Mouse (Mus musculus): ENCODE measurements around the gene Cyp27a1. TPM values are rescaled to one million over a fixed set of nuclear protein-coding genes. Genes with fewer than 3 reads are reported as not detected.

Gene Cyp27a1
- polyA plus RNA-seq, 1 experiment, result 9.0 TPM

GRCm38 (mm10) chr1:74752150-74752549 is 38.8 kb downstream of the Cyp27a1 start:
- Histone ChIP-seq H3K27me3 (ENCODE audit: control insufficient read depth, insufficient read depth, low read length) (no peaks in the 10 kb centered on the region), H3K4me3 (ENCODE audit: control insufficient read depth, low read depth, low read length) (no peak overlapping the region), H3K27ac (ENCODE audit: control insufficient read depth, insufficient read depth, low read depth, low read length) (no peak overlapping the region), H3K4me1 (ENCODE audit: control insufficient read depth, insufficient read depth, low read length) (peaks cover 7% of the 10 kb centered on the region; the same call in 1 of the 2 replicates), H3K36me3 (ENCODE audit: control insufficient read depth, insufficient read depth, low read length) (no peaks in the 10 kb centered on the region)
- TF ChIP-seq POLR2A (IDR thresholded peaks at IDR 0.05; ENCODE audit: control insufficient read depth, low read depth, low read length), result no peak
- no peak for TF ChIP-seq CTCF (IDR thresholded peaks at IDR 0.05; ENCODE audit: control insufficient read depth, insufficient read depth, insufficient replicate concordance, low read depth, low read length)

DNA sequence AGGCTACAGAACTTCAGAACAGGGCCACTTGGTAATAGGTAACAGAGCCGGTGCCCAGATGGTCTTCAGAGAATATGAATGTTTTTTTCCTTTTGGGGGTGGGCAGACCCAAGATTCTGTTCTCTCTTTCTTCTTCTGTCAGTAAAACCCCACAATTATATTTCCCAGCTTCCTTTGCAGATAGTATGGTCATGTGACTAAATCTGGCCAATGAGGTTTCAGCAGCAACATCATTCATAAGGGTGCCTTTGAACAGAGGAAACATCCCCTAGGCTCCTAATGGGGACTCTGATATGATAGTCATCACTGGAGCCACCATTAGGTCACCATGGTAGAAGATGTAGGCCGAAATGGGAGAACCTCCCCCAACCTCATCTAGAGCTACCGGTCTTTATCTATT is 39.5 kb downstream of the Cyp27a1 start:
- Histone ChIP-seq H3K36me3 (ENCODE audit: control insufficient read depth, insufficient read depth, low read length) (no peaks in the 10 kb centered on the region), H3K27me3 (ENCODE audit: control insufficient read depth, insufficient read depth, low read length) (no peaks in the 10 kb centered on the region), H3K4me3 (ENCODE audit: control insufficient read depth, low read depth, low read length) (no peak overlapping the region), H3K4me1 (ENCODE audit: control insufficient read depth, insufficient read depth, low read length) (peaks cover 7% of the 10 kb centered on the region; the same call in 1 of the 2 replicates), H3K27ac (ENCODE audit: control insufficient read depth, insufficient read depth, low read depth, low read length) (no peak overlapping the region)
- TF ChIP-seq CTCF (IDR thresholded peaks at IDR 0.05; ENCODE audit: control insufficient read depth, insufficient read depth, insufficient replicate concordance, low read depth, low read length) (no peak), POLR2A (IDR thresholded peaks at IDR 0.05; ENCODE audit: control insufficient read depth, low read depth, low read length) (no peak)

DNA sequence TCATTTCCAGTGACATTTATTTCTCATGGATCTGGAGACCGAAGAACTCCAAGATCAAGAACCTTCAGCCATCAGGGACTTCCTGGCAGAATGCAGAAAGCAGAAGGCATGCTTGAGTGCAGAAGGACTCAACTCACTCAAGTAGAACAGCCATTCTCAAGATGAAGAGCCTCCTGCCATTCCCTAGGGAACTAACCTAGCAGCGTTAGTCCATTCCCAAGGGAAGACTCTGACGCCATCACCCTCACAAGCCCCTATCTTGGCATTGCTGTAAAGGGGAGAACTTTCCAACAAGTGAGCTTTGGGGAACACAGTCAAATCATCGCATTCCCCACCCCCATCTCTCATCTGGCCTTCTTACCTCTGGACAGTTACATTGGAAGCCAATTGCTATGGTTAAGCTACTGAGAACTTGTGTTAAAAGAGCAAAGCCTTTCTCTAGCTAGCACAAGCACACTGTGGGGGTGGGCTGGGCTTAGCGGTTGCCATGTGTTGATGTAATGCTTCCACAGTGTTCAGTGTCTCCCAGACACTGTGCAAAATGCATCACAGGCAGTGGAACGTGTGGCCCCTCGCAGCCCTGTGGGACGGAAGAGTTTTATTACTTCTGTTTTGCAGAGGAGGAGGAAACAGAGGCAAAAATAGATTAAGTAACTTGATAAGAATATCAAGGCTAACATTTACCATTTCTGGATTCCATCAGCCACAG is 40.0 kb downstream of the Cyp27a1 start:
- Histone ChIP-seq H3K27ac (ENCODE audit: control insufficient read depth, insufficient read depth, low read depth, low read length) (no peak overlapping the region), H3K4me1 (ENCODE audit: control insufficient read depth, insufficient read depth, low read length) (peaks cover 7% of the 10 kb centered on the region; the same call in 1 of the 2 replicates), H3K36me3 (ENCODE audit: control insufficient read depth, insufficient read depth, low read length) (no peaks in the 10 kb centered on the region), H3K27me3 (ENCODE audit: control insufficient read depth, insufficient read depth, low read length) (no peaks in the 10 kb centered on the region), H3K4me3 (ENCODE audit: control insufficient read depth, low read depth, low read length) (no peak overlapping the region)
- no peak for TF ChIP-seq POLR2A (IDR thresholded peaks at IDR 0.05; ENCODE audit: control insufficient read depth, low read depth, low read length)

DNA sequence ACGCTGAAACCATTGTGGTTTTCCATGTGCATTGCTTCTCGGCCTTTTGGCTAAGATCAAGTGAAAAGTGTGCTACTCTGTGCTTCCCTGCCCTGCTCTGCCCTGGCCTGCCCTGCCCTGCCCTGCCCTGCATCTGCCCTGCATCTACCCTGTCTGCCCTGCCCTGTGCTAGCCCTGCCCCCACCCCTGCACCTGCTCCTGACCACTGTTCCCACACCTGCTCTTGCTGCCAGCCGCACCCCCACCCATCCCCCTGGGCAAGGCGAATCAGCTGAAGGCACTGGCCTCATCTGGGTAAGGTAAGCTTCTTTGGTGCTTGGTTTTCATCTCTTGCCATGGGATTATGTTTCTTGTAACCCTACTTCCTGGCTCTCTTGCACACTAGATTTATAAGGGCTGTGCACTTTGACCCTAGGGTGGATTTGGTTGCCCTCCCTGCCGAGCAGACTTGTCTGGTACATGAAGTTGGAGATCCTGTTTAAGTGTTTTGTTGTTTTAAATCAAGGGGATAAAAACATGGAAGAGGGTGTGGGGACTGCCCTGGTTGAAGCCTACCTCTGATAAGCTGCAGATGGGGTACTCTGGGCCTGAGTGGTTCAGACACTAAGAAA is 40.9 kb downstream of the Cyp27a1 start:
- H3K27me3 ChIP-seq (ENCODE audit: control insufficient read depth, insufficient read depth, low read length), result no peaks in the 10 kb centered on the region
- peaks cover 3% of the 10 kb centered on the region; the same call in 1 of the 2 replicates for H3K4me1 ChIP-seq (ENCODE audit: control insufficient read depth, insufficient read depth, low read length)
- no peak for TF ChIP-seq CTCF (IDR thresholded peaks at IDR 0.05; ENCODE audit: control insufficient read depth, insufficient read depth, insufficient replicate concordance, low read depth, low read length)
- TF ChIP-seq POLR2A (IDR thresholded peaks at IDR 0.05; ENCODE audit: control insufficient read depth, low read depth, low read length), result no peak
- H3K36me3 ChIP-seq (ENCODE audit: control insufficient read depth, insufficient read depth, low read length), result no peaks in the 10 kb centered on the region
- no peak overlapping the region for H3K27ac ChIP-seq (ENCODE audit: control insufficient read depth, insufficient read depth, low read depth, low read length)
- H3K4me3 ChIP-seq (ENCODE audit: control insufficient read depth, low read depth, low read length), result no peak overlapping the region

DNA sequence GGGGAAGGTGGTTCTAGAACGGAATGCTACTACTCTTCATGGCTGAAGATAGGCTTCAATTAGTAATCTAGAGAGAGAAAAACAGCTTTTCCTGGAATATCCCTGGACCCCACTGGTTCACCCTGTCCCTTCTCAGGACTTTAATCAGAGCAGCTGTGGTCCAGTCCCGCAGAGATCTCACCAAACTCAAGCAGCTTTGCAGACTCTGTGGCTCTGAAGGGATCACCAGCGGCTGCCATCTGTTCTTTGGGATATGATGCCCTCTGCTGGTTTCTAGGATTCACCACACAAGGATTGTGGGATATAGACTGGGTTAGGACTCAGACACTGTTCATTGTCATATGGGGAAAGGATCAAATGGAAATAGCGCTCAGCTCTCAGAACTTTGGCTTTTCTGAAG is 46.4 kb downstream of the Cyp27a1 start:
- Histone ChIP-seq H3K27ac (ENCODE audit: control insufficient read depth, insufficient read depth, low read depth, low read length) (peak overlapping the region; percentile 28; the same call in 1 of the 2 replicates), H3K4me3 (ENCODE audit: control insufficient read depth, low read depth, low read length) (no peak overlapping the region), H3K27me3 (ENCODE audit: control insufficient read depth, insufficient read depth, low read length) (no peaks in the 10 kb centered on the region), H3K36me3 (ENCODE audit: control insufficient read depth, insufficient read depth, low read length) (no peaks in the 10 kb centered on the region), H3K4me1 (ENCODE audit: control insufficient read depth, insufficient read depth, low read length) (no peaks in the 10 kb centered on the region)
- no peak; the same call in 1 of the 2 replicates for TF ChIP-seq CTCF (IDR thresholded peaks at IDR 0.05; ENCODE audit: control insufficient read depth, insufficient read depth, insufficient replicate concordance, low read depth, low read length)
- no peak for TF ChIP-seq POLR2A (IDR thresholded peaks at IDR 0.05; ENCODE audit: control insufficient read depth, low read depth, low read length)

- Histone ChIP-seq H3K4me3 (ENCODE audit: control insufficient read depth, low read depth, low read length) (no peak overlapping the region), H3K27me3 (ENCODE audit: control insufficient read depth, insufficient read depth, low read length) (no peaks in the 10 kb centered on the region), H3K4me1 (ENCODE audit: control insufficient read depth, insufficient read depth, low read length) (no peaks in the 10 kb centered on the region), H3K36me3 (ENCODE audit: control insufficient read depth, insufficient read depth, low read length) (no peaks in the 10 kb centered on the region), H3K27ac (ENCODE audit: control insufficient read depth, insufficient read depth, low read depth, low read length) (no peak overlapping the region)
- TF ChIP-seq CTCF (IDR thresholded peaks at IDR 0.05; ENCODE audit: control insufficient read depth, insufficient read depth, insufficient replicate concordance, low read depth, low read length) (no peak; the same call in 1 of the 2 replicates), POLR2A (IDR thresholded peaks at IDR 0.05; ENCODE audit: control insufficient read depth, low read depth, low read length) (no peak)
Observed at GRCm38 (mm10) chr1:74763081-74763480, 49.7 kb downstream of the Cyp27a1 start.

GRCm38 (mm10) chr1:74770727-74771466 is 57.5 kb downstream of the Cyp27a1 start:
- no peaks in the 10 kb centered on the region for H3K36me3 ChIP-seq (ENCODE audit: control insufficient read depth, insufficient read depth, low read length)
- no peaks in the 10 kb centered on the region; the same call in 1 of the 2 replicates for H3K27me3 ChIP-seq (ENCODE audit: control insufficient read depth, insufficient read depth, low read length)
- peaks cover 14% of the 10 kb centered on the region for H3K4me1 ChIP-seq (ENCODE audit: control insufficient read depth, insufficient read depth, low read length)
- H3K27ac ChIP-seq (ENCODE audit: control insufficient read depth, insufficient read depth, low read depth, low read length), result no peak overlapping the region
- TF ChIP-seq CTCF (IDR thresholded peaks at IDR 0.05; ENCODE audit: control insufficient read depth, insufficient read depth, insufficient replicate concordance, low read depth, low read length) (no peak), POLR2A (IDR thresholded peaks at IDR 0.05; ENCODE audit: control insufficient read depth, low read depth, low read length) (no peak)
- H3K4me3 ChIP-seq (ENCODE audit: control insufficient read depth, low read depth, low read length), result peak overlapping the region; percentile 6

Measured in testis, adult 2 months (tissue).